Mouse (Mus musculus): Measurements from ENCODE around the gene Kbtbd7. TPM values are rescaled to one million over a fixed set of nuclear protein-coding genes. Genes with fewer than 3 reads are reported as not detected.

Kbtbd7 gene
- 10 to 100 TPM; 29.8 to 31.9 TPM for total RNA-seq (2023)

DNA sequence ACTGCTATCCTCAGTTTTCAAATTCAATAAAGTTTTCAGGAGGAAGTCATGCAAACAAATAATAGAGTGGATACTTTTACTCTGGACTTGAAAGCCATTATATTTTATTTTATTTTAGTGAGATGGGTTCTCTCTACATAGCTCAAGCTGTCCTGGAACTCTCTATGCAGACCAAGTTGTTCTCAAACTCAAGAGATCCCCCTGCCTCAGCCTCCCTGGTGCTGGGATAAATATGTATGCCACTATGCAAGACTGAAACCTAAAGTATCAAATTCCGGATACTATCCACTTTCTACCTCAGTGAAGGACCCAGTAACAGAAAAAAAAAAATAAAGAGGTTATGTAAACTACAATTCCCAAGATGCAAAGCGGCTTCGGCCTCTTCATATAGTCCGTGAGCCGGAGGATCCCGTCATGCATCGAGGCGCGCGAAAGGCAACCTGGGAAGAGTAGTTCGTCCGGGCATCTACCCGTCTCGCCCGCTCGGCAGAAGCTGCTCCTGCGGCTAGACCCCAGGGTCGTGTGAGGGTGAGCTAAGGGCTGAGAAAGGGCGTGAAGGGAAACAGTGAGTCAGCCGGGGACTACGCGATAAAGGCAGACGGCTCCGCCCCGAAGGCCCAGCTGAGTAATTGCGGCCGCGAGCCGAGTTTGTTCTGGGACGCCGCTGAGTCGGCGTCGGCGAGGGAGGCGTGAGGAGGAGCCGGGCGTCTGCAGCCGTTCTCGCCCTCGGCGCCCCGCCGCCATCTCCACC, at the start of gene Kbtbd7:
Kbtbd7 (plus strand) TSS at position 533 of the 751 bp plus-strand sequence.

DNA sequence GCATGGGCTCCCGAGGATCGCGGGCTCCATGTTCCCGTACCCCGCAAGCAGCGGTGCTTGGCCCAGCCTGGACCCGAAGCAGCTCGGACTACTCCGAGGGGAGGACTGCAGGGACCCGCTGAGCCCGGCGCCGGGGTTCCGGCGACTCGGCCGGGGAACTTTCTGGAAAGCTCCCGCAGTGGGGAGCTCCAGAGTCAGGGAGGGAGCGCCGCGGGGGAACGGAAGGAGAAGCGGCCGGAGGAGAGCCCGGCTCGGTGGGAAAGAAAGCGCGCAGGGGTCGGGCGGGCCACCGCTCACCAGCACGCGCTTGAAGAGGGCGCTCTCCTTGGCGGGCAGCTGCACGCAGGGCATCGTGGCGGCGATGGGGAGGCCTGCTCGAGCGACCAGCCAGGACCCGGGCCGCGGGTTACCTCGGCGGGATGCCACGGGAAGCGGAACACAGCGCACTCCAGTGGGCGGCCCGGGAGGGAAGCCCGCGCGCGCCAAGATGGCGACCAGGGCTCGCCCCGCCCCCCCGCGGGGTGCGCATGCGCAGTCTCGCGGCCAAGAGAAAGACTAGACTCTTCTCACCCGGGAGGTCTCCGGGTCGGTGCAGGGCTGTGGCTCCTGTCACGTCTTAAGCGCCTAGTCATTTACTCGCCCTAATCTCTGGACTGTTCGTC, 35.9 kb upstream of the Kbtbd7 start, which contains the start of gene Naa16:
Naa16 (minus strand) TSS at position 514 of the 662 bp plus-strand sequence.

DNA sequence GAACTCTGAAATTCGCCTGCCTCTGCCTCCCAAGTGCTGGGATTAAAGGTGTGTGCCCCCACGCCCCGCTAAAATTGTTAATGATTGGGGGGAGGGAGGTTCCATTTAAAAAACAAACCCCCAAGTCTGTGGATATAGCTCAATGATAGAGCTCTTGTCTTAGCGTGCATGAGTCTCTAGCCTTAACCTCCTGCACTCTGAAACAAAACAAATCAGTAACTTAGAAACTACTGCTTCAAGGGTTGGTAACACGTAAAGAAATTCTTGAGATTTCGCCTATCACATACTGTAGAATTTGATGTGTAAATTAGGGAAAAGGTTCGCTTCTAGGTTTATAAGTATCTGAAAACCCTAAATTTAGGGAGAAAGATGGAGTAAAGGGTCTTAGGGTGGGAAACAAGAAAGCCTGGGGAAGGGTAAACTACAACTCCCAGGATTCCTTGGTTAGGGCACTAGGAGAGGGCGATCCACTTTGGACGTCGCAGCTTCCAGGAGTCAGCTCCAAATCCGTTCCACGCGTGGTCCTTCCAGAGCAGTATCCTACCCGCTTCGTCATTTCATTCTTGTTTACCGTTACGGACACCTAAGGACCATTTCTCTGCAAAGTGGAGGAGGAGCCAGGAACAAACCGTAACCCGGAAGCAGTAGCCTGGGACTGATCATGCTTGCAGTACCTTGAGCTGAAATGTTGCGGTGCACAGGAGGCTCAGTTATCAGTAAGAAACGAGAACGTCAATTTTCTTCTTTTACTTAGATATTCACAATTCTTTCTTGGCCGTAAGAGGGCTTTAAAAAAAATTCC, 28.8 kb upstream of the Kbtbd7 start, which contains the start of gene Mtrf1:
Mtrf1 (plus strand) TSS at position 452 of the 802 bp plus-strand sequence.

DNA sequence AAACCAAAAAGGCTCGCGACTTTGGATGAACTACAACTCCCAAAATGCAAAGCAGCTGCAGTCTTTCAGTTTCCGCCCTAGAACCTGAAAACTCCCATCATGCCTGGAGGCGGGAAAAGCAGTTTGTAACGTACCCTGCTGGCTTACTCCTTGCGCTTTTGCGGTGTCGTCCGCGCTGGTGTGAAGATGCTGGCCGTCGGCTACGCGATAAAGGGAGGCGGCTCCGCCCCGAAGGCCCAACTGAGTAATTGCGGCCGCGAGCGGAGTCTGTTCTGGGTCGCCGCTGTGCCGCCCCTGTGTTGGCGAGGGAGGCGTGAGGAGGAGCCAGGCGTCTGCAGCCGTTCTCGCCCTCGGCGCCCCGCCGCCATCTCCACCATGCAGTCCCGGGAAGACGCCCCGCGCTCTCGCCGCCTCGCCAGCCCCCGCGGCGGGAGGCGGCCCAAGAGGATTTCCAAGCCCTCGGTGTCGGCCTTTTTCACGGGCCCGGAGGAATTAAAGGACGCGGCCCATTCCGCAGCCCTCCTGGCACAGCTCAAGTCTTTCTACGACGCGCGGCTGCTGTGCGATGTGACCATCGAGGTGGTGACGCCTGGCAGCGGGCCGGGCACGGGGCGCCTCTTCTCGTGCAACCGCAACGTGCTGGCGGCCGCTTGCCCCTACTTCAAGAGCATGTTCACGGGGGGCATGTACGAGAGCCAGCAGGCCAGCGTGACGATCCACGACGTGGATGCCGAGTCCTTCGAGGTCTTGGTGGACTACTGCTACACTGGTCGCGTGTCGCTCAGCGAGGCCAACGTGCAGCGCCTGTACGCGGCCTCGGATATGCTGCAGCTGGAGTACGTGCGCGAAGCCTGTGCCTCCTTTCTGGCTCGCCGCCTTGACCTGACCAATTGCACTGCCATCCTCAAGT, 25.6 kb downstream of the Kbtbd7 start, which contains the start of gene Kbtbd6:
Kbtbd6 (plus strand) TSS at position 155 of the 910 bp plus-strand sequence.

Other genes with a start within 250 kb of the Kbtbd7 start
- gene Zfp957, start 179.1 kb upstream of the Kbtbd7 start, total RNA-seq (2023) = not detected
- gene Rgcc, start 124.9 kb upstream of the Kbtbd7 start, total RNA-seq (2023) = 10 to 100 TPM; 57.6 to 76.2 TPM
- 10 to 100 TPM; 37.1 to 37.9 TPM for gene Naa16, start 35.7 kb upstream of the Kbtbd7 start, total RNA-seq (2023)
- 1 to 10 TPM; 1.4 to 1.6 TPM for gene Mtrf1, start 28.7 kb upstream of the Kbtbd7 start, total RNA-seq (2023)
- gene Kbtbd6, start 25.3 kb downstream of the Kbtbd7 start, total RNA-seq (2023) = 1 to 10 TPM; 4.2 to 4.7 TPM
- gene Elf1, start 54.7 kb downstream of the Kbtbd7 start, total RNA-seq (2023) = 10 to 100 TPM; 50.7 to 54.5 TPM
- gene Wbp4, start 55.0 kb downstream of the Kbtbd7 start, total RNA-seq (2023) = 10 to 100 TPM; 20.4 to 24.1 TPM
- 10 to 100 TPM; 58.4 to 58.6 TPM for gene Sugt1, start 161.2 kb downstream of the Kbtbd7 start, total RNA-seq (2023)
- gene Cnmd, start 235.7 kb downstream of the Kbtbd7 start, total RNA-seq (2023) = under 1 TPM in 1 of 2 experiments, not detected in 1; 0.68 TPM

All from neutrophil, adult 83 days (primary cell).